Mouse (Mus musculus) 3T3-L1 (cell line): ENCODE measurements around the gene Osbpl2.

Experiments
- DNase-seq: peaks from one replicate; pipeline ENCODE4 v3.0.0-alpha.2; 2015; ENCODE audit warnings: low read depth, low spot score

Osbpl2 gene

GRCm38 (mm10) chr2:180104659-180105377, 14.3 kb upstream of the Osbpl2 start:
- DNase-seq, result no peak

- no peak for DNase-seq
These were observed 13.5 kb upstream of the Osbpl2 start for GRCm38 (mm10) chr2:180105441-180106190.

- DNase-seq, result no peak
These were observed 12.0 kb upstream of the Osbpl2 start for GRCm38 (mm10) chr2:180107081-180107480.

DNA sequence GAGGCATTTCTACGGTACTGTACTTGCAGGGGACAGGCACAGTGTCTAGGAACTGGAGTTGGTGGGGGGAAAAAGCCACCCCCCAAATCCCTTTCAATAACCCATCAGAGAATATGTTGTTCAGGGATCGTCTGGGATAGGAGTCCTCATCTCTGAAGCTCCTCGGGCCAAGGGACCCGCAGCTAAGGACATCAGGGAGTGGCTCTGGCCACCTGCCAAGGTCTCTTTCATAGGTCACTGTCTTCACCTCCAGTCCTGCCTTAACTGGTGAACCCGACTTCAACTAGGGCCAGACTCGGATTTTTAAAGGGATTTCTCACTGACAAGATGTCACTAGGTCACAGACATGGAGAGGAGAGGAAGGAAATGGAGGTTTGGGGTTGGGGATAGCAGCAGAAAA, 10.8 kb upstream of the Osbpl2 start:
- no peak for DNase-seq

- peak; percentile 62 for DNase-seq
These were observed 4.9 kb upstream of the Osbpl2 start for GRCm38 (mm10) chr2:180113909-180114890.

GRCm38 (mm10) chr2:180115279-180115678, 3.8 kb upstream of the Osbpl2 start:
- peak; percentile 97 for DNase-seq

- peak; percentile 51 for DNase-seq
These were observed 3.0 kb upstream of the Osbpl2 start for GRCm38 (mm10) chr2:180116081-180116493.

- DNase-seq, result no peak
These were observed 2.2 kb upstream of the Osbpl2 start for GRCm38 (mm10) chr2:180116741-180117484.

GRCm38 (mm10) chr2:180117485-180118194, 1.5 kb upstream of the Osbpl2 start:
- no peak for DNase-seq

- DNase-seq, result peak; percentile 46
These were observed 559 bp downstream of the Osbpl2 start for GRCm38 (mm10) chr2:180119439-180120291.

GRCm38 (mm10) chr2:180120292-180120761, 1.2 kb downstream of the Osbpl2 start:
- DNase-seq, result no peak

DNA sequence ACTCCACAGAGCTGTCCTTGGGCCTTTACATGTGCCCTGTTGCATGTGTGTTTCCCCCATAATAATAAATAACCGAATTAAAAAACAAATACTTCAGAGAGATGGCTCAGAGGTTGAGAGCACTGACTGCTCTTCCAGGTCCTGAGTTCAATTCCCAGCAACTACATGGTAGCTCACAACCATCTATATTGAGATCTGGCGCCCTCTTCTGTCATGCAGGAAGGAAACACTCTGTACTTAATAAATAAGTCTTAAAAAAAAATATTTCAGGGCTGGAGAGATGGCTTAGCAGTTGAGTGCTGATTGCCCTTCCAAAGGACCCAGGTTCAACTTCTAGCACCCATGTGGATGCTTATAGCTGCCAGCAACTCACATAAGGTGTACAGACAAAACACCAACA, 5.1 kb downstream of the Osbpl2 start:
- no peak for DNase-seq

DNA sequence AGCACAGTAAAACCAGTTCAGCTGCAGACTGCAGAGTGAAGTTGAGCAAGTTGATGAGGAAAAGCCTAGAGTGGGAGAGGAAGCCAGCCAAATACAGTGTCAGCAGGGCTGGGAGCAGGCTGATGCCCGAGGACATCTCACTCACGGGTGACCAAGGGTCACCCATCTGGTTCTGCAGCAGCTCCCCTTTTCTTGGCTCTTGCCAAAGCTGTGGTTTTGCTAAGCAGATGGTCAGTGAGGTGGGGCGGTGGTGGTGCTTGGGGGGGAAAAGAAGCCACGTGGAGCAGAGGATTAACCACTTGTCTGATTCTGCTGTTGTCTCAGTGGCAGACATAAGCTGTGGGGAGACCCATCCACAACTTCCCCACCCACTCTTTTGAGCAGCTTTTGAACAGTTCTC, 7.1 kb downstream of the Osbpl2 start:
- DNase-seq, result peak; percentile 90

- no peak for DNase-seq
These were observed 8.6 kb downstream of the Osbpl2 start for GRCm38 (mm10) chr2:180127675-180128074.

- no peak for DNase-seq
These were observed 14.1 kb downstream of the Osbpl2 start for GRCm38 (mm10) chr2:180133231-180133630.

- DNase-seq, result no peak
These were observed 14.8 kb downstream of the Osbpl2 start for GRCm38 (mm10) chr2:180133911-180134310.

GRCm38 (mm10) chr2:180135414-180135813, 16.3 kb downstream of the Osbpl2 start:
- no peak for DNase-seq

DNA sequence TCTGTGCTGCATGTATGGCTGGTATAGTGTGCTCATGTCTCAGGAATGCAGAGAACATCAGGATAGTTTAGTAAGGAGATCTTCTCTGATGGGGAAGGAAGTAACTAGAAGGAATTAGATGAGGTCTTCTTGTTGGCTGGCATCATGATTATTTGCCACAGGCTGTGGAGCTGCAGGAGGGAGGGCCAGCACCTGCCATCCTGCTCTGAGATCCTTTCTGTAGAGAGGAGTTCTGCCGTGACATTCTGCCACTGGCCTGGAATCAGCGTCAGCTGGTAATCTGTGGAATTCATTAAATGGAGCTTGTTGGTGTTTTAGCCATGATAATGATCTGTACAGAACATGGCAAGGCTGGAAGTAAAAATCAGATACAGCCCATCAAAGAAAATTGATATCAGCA, 27.0 kb downstream of the Osbpl2 start:
- no peak for DNase-seq

GRCm38 (mm10) chr2:180147379-180147778, 28.3 kb downstream of the Osbpl2 start:
- DNase-seq, result no peak
